Mouse (Mus musculus): ENCODE data around the gene Nubpl.

Nubpl gene

GRCm38 (mm10) chr12:52335142-52335765 lies 237.7 kb downstream of the Nubpl start:
- no peak for DNase-seq (ENCODE audit: low spot score)

DNA sequence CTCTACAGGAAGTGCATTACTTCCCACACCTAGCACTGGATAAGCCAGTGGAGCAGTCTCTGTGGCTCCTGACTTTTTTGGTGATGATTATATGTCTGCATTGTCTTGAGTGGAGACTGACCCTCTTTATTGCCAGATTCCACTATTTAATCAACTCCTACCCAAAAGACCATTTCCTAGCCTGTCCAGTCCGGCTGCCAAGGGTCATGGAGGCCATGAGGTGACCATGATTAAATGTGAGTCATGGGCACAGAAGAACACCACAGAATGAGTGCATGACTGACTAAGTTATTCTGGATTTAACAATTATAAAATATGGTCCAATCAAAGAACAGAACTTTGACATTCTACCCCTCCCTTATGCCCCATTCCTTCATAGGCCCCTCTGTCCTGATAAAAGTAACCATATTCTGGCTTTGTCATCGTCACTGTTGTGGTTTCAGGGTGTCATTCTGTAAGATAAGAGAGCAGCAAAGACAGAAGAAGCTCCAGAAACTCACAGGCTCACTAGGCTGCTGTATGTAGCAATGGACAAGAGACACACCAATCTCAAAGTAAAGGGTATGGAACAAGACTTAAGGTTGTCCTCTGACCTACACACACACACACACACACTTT lies 240.7 kb downstream of the Nubpl start:
- DNase-seq (ENCODE audit: low spot score) = no peak

DNA sequence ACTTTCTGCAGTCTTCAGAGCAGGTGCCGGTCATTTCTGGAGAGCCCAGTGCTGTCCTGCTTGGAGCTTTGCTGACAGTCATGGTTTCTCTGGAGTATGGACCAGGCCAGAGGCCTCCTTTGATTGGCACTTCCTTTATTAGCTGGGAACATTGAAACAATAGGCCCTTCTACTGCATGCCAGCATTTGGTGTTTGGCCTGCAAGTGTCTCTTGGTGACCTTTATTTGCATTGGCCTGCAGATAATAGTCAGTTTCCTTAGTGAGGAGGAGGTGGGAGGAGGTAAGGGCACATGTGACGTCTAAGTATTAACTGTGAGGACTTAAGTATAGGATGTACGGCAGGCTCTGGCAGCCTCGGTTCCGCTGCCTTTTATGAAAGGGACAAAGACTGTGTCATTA lies 249.1 kb downstream of the Nubpl start:
- no peak for DNase-seq (ENCODE audit: low spot score)

- no peak for DNase-seq (ENCODE audit: low spot score)
Measured at GRCm38 (mm10) chr12:52350276-52350675, 252.7 kb downstream of the Nubpl start.

GRCm38 (mm10) chr12:52359484-52359883 lies 261.9 kb downstream of the Nubpl start:
- no peak for DNase-seq (ENCODE audit: low spot score)

DNA sequence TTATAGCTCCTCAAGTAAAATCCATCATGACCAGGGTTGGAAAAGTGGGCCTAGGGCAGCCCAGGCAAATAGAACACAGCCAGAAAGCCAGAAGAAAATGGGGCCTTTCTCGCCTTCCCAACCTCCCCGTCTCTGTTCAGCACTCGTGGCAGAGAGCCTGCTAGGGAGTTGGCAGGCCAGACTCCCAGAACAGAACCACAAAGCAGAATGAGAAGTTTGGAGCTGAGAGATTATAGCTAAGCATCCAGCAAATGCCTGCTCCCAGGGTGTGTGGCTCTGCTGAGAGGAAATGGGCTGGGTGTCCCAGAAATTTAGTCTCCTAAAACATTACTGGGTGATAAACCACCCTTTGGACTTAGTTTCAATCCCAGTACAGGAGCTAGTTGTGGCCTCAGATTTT lies 262.6 kb downstream of the Nubpl start:
- no peak for DNase-seq (ENCODE audit: low spot score)

DNA sequence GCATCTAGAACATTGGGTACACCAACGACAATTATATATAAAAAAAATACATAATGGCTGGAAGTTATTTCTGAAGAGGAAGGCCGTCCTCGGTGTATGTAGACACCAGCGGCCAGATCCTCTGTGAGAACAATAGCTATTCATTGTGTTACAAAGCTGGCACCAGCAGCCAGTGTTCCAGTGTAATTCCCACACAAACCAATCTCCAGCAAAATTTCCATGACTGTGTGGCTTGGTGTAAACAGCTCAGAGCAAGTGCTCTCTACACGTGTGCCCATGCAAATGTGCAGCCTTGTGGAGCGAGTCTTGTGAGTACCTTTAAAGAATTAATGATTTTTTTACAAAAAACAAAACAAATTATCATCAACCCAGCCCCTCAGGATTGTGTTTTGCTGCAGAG lies 263.7 kb downstream of the Nubpl start:
- no peak for DNase-seq (ENCODE audit: low spot score)

Measured in ovary, postnatal 10 days (tissue).